In the genomic region with DNA sequence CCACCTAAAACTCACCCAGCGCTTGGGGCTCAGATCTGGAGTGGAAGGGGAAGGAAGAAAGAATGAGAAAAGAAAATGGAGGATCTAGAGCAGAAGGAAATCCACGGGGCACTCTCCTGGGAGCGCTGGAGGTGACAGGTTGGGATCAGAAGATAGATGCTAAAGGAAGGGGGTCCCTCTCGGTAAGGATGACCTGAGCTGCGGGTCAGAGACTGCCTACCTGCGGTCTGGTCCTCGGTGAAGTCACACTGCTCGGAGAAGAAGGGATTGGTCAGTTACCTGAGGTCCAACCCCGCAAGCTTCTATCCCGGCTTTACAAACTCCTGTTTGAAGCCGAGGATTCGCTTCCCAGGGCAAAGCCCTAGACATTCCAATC, we compare ENCODE assay signal across 7 mouse cellular contexts. TPM values are rescaled to one million over a fixed set of nuclear protein-coding genes. Genes with fewer than 3 reads are reported as not detected.
A peak's percentile ranks its signal among the peaks of the same experiment; 100 is the strongest.
DNase-seq lines count a peak whose midpoint lies in the region; ATAC-seq and TF ChIP-seq lines count a peak whose summit lies in the region.

No protein-coding gene starts in this region.

- peaks cover 29% of the 10 kb centered on the region for H3K36me3 ChIP-seq in lung, embryonic 16.5 days (ENCODE audit: control insufficient read depth, insufficient read depth, low read length)
- peaks cover 36% of the 10 kb centered on the region for H3K36me3 ChIP-seq in embryonic facial prominence, embryonic 14.5 days (ENCODE audit: control insufficient read depth, insufficient read depth, low read length)
- peaks cover 21% of the 10 kb centered on the region; the same call in 1 of the 2 replicates for H3K36me3 ChIP-seq in hindbrain, postnatal 0 days (ENCODE audit: insufficient read depth, low read length)
- peaks cover 27% of the 10 kb centered on the region for H3K36me3 ChIP-seq in midbrain, embryonic 16.5 days (ENCODE audit: control insufficient read depth, insufficient read depth, low read length)

- peak overlapping the region; percentile 77 for H3K4me3 ChIP-seq in lung, embryonic 16.5 days (ENCODE audit: low read length)
- H3K4me3 ChIP-seq in embryonic facial prominence, embryonic 14.5 days (ENCODE audit: low read depth, low read length) = peak overlapping the region; percentile 76
- H3K4me3 ChIP-seq in hindbrain, postnatal 0 days (ENCODE audit: low read length) = peak overlapping the region; percentile 59
- H3K4me3 ChIP-seq in midbrain, embryonic 16.5 days (ENCODE audit: low read depth, low read length) = peak overlapping the region; percentile 77

- TF ChIP-seq CTCF in hindbrain, postnatal 0 days (IDR thresholded peaks at IDR 0.05; ENCODE audit: low read depth) = no peak

- no peaks in the 10 kb centered on the region for H3K27me3 ChIP-seq in lung, embryonic 16.5 days (ENCODE audit: control insufficient read depth, insufficient read depth, low read depth, low read length)
- no peaks in the 10 kb centered on the region for H3K27me3 ChIP-seq in embryonic facial prominence, embryonic 14.5 days (replicated peaks; ENCODE audit: control insufficient read depth, insufficient read depth, low read length)
- no peaks in the 10 kb centered on the region for H3K27me3 ChIP-seq in hindbrain, postnatal 0 days (ENCODE audit: insufficient read depth, low read length)
- no peaks in the 10 kb centered on the region for H3K27me3 ChIP-seq in midbrain, embryonic 16.5 days (ENCODE audit: control insufficient read depth, insufficient read depth, low read depth, low read length)

- no peak for DNase-seq in lung, postnatal 10 days
- DNase-seq in embryonic facial prominence, embryonic 14.5 days (ENCODE audit: low spot score) = no peak
- DNase-seq in hindbrain, postnatal 0 days (ENCODE audit: low spot score) = peak; percentile 56
- no peak for DNase-seq in MN1 (ENCODE audit: low spot score)
- DNase-seq in cerebellum, postnatal 4 days (ENCODE audit: low spot score in 2 of 2) = no peak

- H3K9ac ChIP-seq in lung, embryonic 16.5 days (ENCODE audit: low read length) = peak overlapping the region; percentile 83
- peak overlapping the region; percentile 84 for H3K9ac ChIP-seq in embryonic facial prominence, embryonic 14.5 days (ENCODE audit: low read depth, low read length)
- peak overlapping the region; percentile 75 for H3K9ac ChIP-seq in hindbrain, postnatal 0 days (replicated peaks; ENCODE audit: low read length)
- H3K9ac ChIP-seq in midbrain, embryonic 16.5 days (ENCODE audit: low read depth, low read length) = peak overlapping the region; percentile 85

- H3K4me2 ChIP-seq in lung, embryonic 16.5 days (ENCODE audit: low read depth, low read length) = peak overlapping the region; percentile 78
- H3K4me2 ChIP-seq in embryonic facial prominence, embryonic 14.5 days (ENCODE audit: low read depth, low read length) = peak overlapping the region; percentile 90
- H3K4me2 ChIP-seq in hindbrain, postnatal 0 days (ENCODE audit: low read depth, low read length) = peak overlapping the region; percentile 71
- H3K4me2 ChIP-seq in midbrain, embryonic 16.5 days (ENCODE audit: low read length) = peak overlapping the region; percentile 78

- peaks cover 27% of the 10 kb centered on the region for H3K4me1 ChIP-seq in lung, embryonic 16.5 days (replicated peaks; ENCODE audit: control insufficient read depth, insufficient read depth, low read length)
- H3K4me1 ChIP-seq in embryonic facial prominence, embryonic 14.5 days (ENCODE audit: control insufficient read depth, insufficient read depth, low read length) = peaks cover 26% of the 10 kb centered on the region
- H3K4me1 ChIP-seq in hindbrain, postnatal 0 days (ENCODE audit: insufficient read depth, low read length) = peaks cover 18% of the 10 kb centered on the region
- H3K4me1 ChIP-seq in midbrain, embryonic 16.5 days (ENCODE audit: control insufficient read depth, insufficient read depth, low read length) = peaks cover 31% of the 10 kb centered on the region

- H3K9me3 ChIP-seq in lung, embryonic 16.5 days (ENCODE audit: control insufficient read depth, low read length) = no peaks in the 10 kb centered on the region
- no peaks in the 10 kb centered on the region for H3K9me3 ChIP-seq in embryonic facial prominence, embryonic 14.5 days (ENCODE audit: control insufficient read depth, low read length)
- no peaks in the 10 kb centered on the region for H3K9me3 ChIP-seq in hindbrain, postnatal 0 days (ENCODE audit: low read length)
- no peaks in the 10 kb centered on the region for H3K9me3 ChIP-seq in midbrain, embryonic 16.5 days (replicated peaks; ENCODE audit: control insufficient read depth, low read length, poor library complexity, severe bottlenecking)

- ATAC-seq in lung, embryonic 16.5 days (ENCODE audit: low read depth) = peak; percentile 6
- ATAC-seq in embryonic facial prominence, embryonic 14.5 days (ENCODE audit: low read depth) = peak; percentile 5
- peak; percentile 43 for ATAC-seq in hindbrain, postnatal 0 days
- peak; percentile 37 for ATAC-seq in midbrain, embryonic 16.5 days

- WGBS in lung, embryonic 16.5 days = 0% methylated on average over 12 of the region's 12 CpGs
- WGBS in embryonic facial prominence, embryonic 14.5 days = 0% methylated on average over 11 of the region's 12 CpGs
- WGBS in hindbrain, postnatal 0 days = under 1% methylated on average over 12 of the region's 12 CpGs
- 0% methylated on average over 12 of the region's 12 CpGs for WGBS in midbrain, embryonic 16.5 days

- H3K27ac ChIP-seq in lung, embryonic 16.5 days (ENCODE audit: low read length) = peak overlapping the region; percentile 99
- H3K27ac ChIP-seq in embryonic facial prominence, embryonic 14.5 days (replicated peaks; ENCODE audit: low read depth, low read length) = peak overlapping the region; percentile 99
- H3K27ac ChIP-seq in hindbrain, postnatal 0 days = peak overlapping the region; percentile 91
- H3K27ac ChIP-seq in midbrain, embryonic 16.5 days (ENCODE audit: low read length) = peak overlapping the region; percentile 96

RNA-seq across cellular contexts. Expression of gene Myl6, which starts 0.6 kb away (rescaled TPM):
- polyA plus RNA-seq in lung, embryonic 16.5 days (2015; fragmentation: Nextera tagmentation; extraction: Ambion mirVana) = 1,564 and 1,684 TPM in 2 replicates
- polyA plus RNA-seq in embryonic facial prominence, embryonic 14.5 days (2014; fragmentation: Nextera tagmentation; extraction: Ambion mirVana) = 1,095 and 1,174 TPM in 2 replicates
- 565 and 585 TPM in 2 replicates for total RNA-seq in hindbrain, postnatal 0 days (2014; rRNA removed)
- 1,081 and 1,089 TPM in 2 replicates for polyA plus RNA-seq in hindbrain, postnatal 0 days (2015; fragmentation: Nextera tagmentation; extraction: Ambion mirVana)
- polyA plus RNA-seq in midbrain, embryonic 16.5 days (2015; fragmentation: Nextera tagmentation; extraction: Ambion mirVana) = 852 and 855 TPM in 2 replicates

RNA-seq across cellular contexts. Expression of gene Myl6b, which starts 5.2 kb away (rescaled TPM):
- 3.5 and 5.1 TPM in 2 replicates for polyA plus RNA-seq in lung, embryonic 16.5 days (2015; fragmentation: Nextera tagmentation; extraction: Ambion mirVana)
- polyA plus RNA-seq in embryonic facial prominence, embryonic 14.5 days (2014; fragmentation: Nextera tagmentation; extraction: Ambion mirVana) = 5.6 and 6.8 TPM in 2 replicates
- 27.1 and 34.6 TPM in 2 replicates for total RNA-seq in hindbrain, postnatal 0 days (2014; rRNA removed)
- 4.2 and 4.9 TPM in 2 replicates for polyA plus RNA-seq in hindbrain, postnatal 0 days (2015; fragmentation: Nextera tagmentation; extraction: Ambion mirVana)
- 5.3 and 6.4 TPM in 2 replicates for polyA plus RNA-seq in midbrain, embryonic 16.5 days (2015; fragmentation: Nextera tagmentation; extraction: Ambion mirVana)

RNA-seq across cellular contexts. Expression of gene Esyt1, which starts 32.4 kb away (rescaled TPM):
- polyA plus RNA-seq in lung, embryonic 16.5 days (2015; fragmentation: Nextera tagmentation; extraction: Ambion mirVana) = 32.5 and 34.4 TPM in 2 replicates
- polyA plus RNA-seq in embryonic facial prominence, embryonic 14.5 days (2014; fragmentation: Nextera tagmentation; extraction: Ambion mirVana) = 44.2 and 46.8 TPM in 2 replicates
- 22.9 and 29.0 TPM in 2 replicates for total RNA-seq in hindbrain, postnatal 0 days (2014; rRNA removed)
- 13.3 TPM in 2 replicates for polyA plus RNA-seq in hindbrain, postnatal 0 days (2015; fragmentation: Nextera tagmentation; extraction: Ambion mirVana)
- polyA plus RNA-seq in midbrain, embryonic 16.5 days (2015; fragmentation: Nextera tagmentation; extraction: Ambion mirVana) = 8.8 and 8.9 TPM in 2 replicates

RNA-seq across cellular contexts. Expression of gene Smarcc2, which starts 34.3 kb away (rescaled TPM):
- 71.3 and 76.4 TPM in 2 replicates for polyA plus RNA-seq in lung, embryonic 16.5 days (2015; fragmentation: Nextera tagmentation; extraction: Ambion mirVana)
- 84.1 and 91.4 TPM in 2 replicates for polyA plus RNA-seq in embryonic facial prominence, embryonic 14.5 days (2014; fragmentation: Nextera tagmentation; extraction: Ambion mirVana)
- total RNA-seq in hindbrain, postnatal 0 days (2014; rRNA removed) = 174 and 181 TPM in 2 replicates
- 112 and 120 TPM in 2 replicates for polyA plus RNA-seq in hindbrain, postnatal 0 days (2015; fragmentation: Nextera tagmentation; extraction: Ambion mirVana)
- 185 and 195 TPM in 2 replicates for polyA plus RNA-seq in midbrain, embryonic 16.5 days (2015; fragmentation: Nextera tagmentation; extraction: Ambion mirVana)

RNA-seq across cellular contexts. Expression of gene Zc3h10, which starts 54.3 kb away (rescaled TPM):
- 10.9 and 11.9 TPM in 2 replicates for polyA plus RNA-seq in lung, embryonic 16.5 days (2015; fragmentation: Nextera tagmentation; extraction: Ambion mirVana)
- 11.4 and 12.5 TPM in 2 replicates for polyA plus RNA-seq in embryonic facial prominence, embryonic 14.5 days (2014; fragmentation: Nextera tagmentation; extraction: Ambion mirVana)
- total RNA-seq in hindbrain, postnatal 0 days (2014; rRNA removed) = 19.3 and 19.4 TPM in 2 replicates
- 12.5 and 13.8 TPM in 2 replicates for polyA plus RNA-seq in hindbrain, postnatal 0 days (2015; fragmentation: Nextera tagmentation; extraction: Ambion mirVana)
- 17.8 and 19.7 TPM in 2 replicates for polyA plus RNA-seq in midbrain, embryonic 16.5 days (2015; fragmentation: Nextera tagmentation; extraction: Ambion mirVana)
